Mouse (Mus musculus): ENCODE data around the gene Olfr1029. TPM values are rescaled to one million over a fixed set of nuclear protein-coding genes. Genes with fewer than 3 reads are reported as not detected.
"Not testable (repeated sequence)": the region's sequence is repeated elsewhere in the genome, so short reads cannot be mapped to it uniquely, and the experiment has no call there.

Gene Olfr1029
- polyA plus RNA-seq (2012; rRNA removed), result not detected in 2 replicates

DNA sequence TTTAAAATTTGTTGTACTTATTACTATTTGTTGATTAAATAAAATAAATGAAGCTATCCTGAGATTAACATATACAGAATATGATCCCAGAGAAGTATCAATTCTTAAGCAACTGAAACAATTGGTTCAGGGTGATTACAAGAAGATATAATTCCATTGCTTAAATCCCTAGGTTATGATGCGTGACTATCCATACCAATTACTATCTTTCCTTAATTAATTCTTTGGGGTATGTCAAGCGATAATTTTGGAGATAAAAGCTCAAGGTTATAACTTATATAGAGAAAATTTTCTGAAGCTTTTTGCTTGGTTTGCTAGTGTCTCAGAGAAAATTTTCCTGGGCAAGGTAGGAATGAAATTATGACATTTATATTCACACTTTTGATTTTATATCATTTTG is at the start of gene Olfr1029:
Gene Olfr1029 (plus strand): TSS at position 301 of the 400 bp plus-strand sequence.
- Histone ChIP-seq H3K4me3 (ENCODE audit: control insufficient read depth, insufficient read depth, low read length) (no peak within 1 kb of the TSS), H3K27ac (ENCODE audit: control insufficient read depth, insufficient read depth, low read length) (no peak within 1 kb of the TSS), H3K4me1 (replicated peaks; ENCODE audit: control insufficient read depth, insufficient read depth, low read length) (no peaks in the 10 kb centered on the region), H3K27me3 (ENCODE audit: control insufficient read depth, insufficient read depth, low read length) (no peaks in the 10 kb centered on the region), H3K36me3 (ENCODE audit: control insufficient read depth, insufficient read depth, low read length) (no peaks in the 10 kb centered on the region)
- TF ChIP-seq CTCF (IDR thresholded peaks at IDR 0.05; ENCODE audit: borderline replicate concordance, control insufficient read depth, extremely low read depth, insufficient read depth, low read length, poor library complexity), result no peak
- no peak for TF ChIP-seq POLR2A (IDR thresholded peaks at IDR 0.05; ENCODE audit: control insufficient read depth, extremely low read depth, insufficient read depth, low read length, poor library complexity)
- no peak for DNase-seq
- WGBS, result 93% methylated on average over 2 of the region's 2 CpGs

DNA sequence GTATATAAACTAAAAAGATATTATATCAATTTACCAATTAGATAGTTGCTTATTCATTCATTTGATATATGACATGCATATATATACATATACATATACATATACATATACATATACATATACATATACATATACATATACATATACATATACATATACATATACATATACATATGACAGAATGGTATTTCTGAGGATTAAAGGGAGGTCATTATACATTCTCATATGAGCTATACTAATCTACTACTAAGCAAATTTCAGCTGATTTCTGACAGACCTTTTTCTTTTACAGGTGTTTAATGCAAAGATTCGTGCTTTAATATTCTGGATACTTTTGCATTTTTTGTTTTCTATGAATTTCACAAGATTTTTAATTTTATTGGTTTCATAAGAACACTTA is 23.6 kb upstream of the Olfr1029 start, which contains the start of gene Olfr1028:
Gene Olfr1028 (plus strand): TSS at position 301 of the 400 bp plus-strand sequence.
- Histone ChIP-seq H3K4me1 (replicated peaks; ENCODE audit: control insufficient read depth, insufficient read depth, low read length) (no peaks in the 10 kb centered on the region), H3K27ac (ENCODE audit: control insufficient read depth, insufficient read depth, low read length) (no peak within 1 kb of the TSS), H3K27me3 (ENCODE audit: control insufficient read depth, insufficient read depth, low read length) (no peaks in the 10 kb centered on the region), H3K4me3 (ENCODE audit: control insufficient read depth, insufficient read depth, low read length) (no peak within 1 kb of the TSS), H3K36me3 (ENCODE audit: control insufficient read depth, insufficient read depth, low read length) (no peaks in the 10 kb centered on the region)
- no peak for TF ChIP-seq POLR2A (IDR thresholded peaks at IDR 0.05; ENCODE audit: control insufficient read depth, extremely low read depth, insufficient read depth, low read length, poor library complexity)
- no peak for TF ChIP-seq CTCF (IDR thresholded peaks at IDR 0.05; ENCODE audit: borderline replicate concordance, control insufficient read depth, extremely low read depth, insufficient read depth, low read length, poor library complexity)
- 88% methylated on average over 1 of the region's 1 CpGs for WGBS
- DNase-seq, result no peak

DNA sequence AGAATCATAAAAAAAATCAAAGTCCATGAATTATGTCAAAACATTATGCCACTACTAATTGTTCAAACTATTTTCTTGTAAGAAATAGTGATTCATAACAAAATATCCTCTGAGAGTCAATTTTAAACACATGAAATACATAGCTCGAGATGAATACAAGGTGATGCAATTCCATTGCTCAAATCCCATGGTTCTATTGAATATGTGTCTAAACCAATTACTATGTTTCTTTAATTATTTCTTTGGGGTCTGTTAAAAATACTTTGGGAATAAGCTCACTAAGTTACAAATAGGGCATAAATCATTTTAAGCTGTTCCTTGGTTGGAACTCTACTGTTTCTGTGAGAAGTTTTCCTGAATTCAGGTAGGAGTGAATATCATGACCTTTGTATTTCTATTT is 5.3 kb downstream of the Olfr1029 start, which contains the start of gene Olfr1030:
Gene Olfr1030 (plus strand): TSS at position 301 of the 400 bp plus-strand sequence.
- H3K4me1 ChIP-seq (replicated peaks; ENCODE audit: control insufficient read depth, insufficient read depth, low read length), result no peaks in the 10 kb centered on the region
- DNase-seq, result no peak
- WGBS, result 69% methylated on average over 1 of the region's 1 CpGs
- no peaks in the 10 kb centered on the region for H3K36me3 ChIP-seq (ENCODE audit: control insufficient read depth, insufficient read depth, low read length)
- no peak within 1 kb of the TSS for H3K27ac ChIP-seq (ENCODE audit: control insufficient read depth, insufficient read depth, low read length)
- no peak for TF ChIP-seq POLR2A (IDR thresholded peaks at IDR 0.05; ENCODE audit: control insufficient read depth, extremely low read depth, insufficient read depth, low read length, poor library complexity)
- no peak for TF ChIP-seq CTCF (IDR thresholded peaks at IDR 0.05; ENCODE audit: borderline replicate concordance, control insufficient read depth, extremely low read depth, insufficient read depth, low read length, poor library complexity)
- no peaks in the 10 kb centered on the region for H3K27me3 ChIP-seq (ENCODE audit: control insufficient read depth, insufficient read depth, low read length)
- no peak within 1 kb of the TSS for H3K4me3 ChIP-seq (ENCODE audit: control insufficient read depth, insufficient read depth, low read length)

DNA sequence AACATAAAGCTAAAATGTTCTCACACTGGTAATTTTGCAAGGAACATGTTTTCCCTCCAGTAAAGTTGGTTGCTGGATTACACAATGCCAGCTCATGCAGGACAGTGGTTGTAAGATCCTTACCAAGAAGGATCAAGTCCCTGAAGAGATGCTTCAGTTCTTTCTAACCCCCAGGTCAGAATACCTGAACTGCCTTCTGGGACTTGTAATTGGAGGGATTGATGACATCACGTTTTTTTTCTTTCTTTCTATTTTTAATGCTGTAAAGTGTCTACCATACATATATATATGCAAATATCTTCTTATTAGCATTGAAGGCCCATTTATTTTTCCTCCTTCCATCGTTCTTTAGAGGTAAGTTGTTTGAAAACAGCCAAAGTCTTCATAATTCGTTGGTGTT is 16.3 kb downstream of the Olfr1029 start, which contains the start of gene Olfr1031:
Gene Olfr1031 (plus strand): TSS at position 301 of the 400 bp plus-strand sequence.
- 55% methylated on average over 3 of the region's 3 CpGs for WGBS

DNA sequence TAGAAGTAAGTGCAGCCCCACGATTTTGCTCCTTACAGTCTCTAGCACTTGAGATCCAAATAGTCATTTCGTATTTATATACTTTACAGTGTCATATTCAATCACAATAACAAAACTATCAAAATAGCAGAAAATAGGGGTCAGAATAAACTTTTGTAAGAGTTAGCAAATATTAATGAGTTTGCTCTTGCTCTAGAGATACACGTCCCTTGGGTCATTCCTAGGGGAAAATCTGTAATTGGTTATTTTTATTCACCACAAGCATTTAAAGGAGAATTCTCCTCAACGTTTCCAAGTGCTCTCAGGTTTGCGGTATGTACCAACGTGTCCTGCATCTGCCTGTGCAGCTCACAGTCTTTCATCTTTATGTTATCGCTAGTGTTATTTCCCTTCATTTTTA is 31.5 kb downstream of the Olfr1029 start, which contains the start of gene Olfr1032:
Gene Olfr1032 (plus strand): TSS at position 301 of the 400 bp plus-strand sequence.
- no peaks in the 10 kb centered on the region for H3K27me3 ChIP-seq (ENCODE audit: control insufficient read depth, insufficient read depth, low read length)
- TF ChIP-seq POLR2A (IDR thresholded peaks at IDR 0.05; ENCODE audit: control insufficient read depth, extremely low read depth, insufficient read depth, low read length, poor library complexity), result no peak
- no peak for TF ChIP-seq CTCF (IDR thresholded peaks at IDR 0.05; ENCODE audit: borderline replicate concordance, control insufficient read depth, extremely low read depth, insufficient read depth, low read length, poor library complexity)
- DNase-seq, result no peak
- no peak within 1 kb of the TSS for H3K27ac ChIP-seq (ENCODE audit: control insufficient read depth, insufficient read depth, low read length)
- H3K4me3 ChIP-seq (ENCODE audit: control insufficient read depth, insufficient read depth, low read length), result no peak within 1 kb of the TSS
- no peaks in the 10 kb centered on the region for H3K36me3 ChIP-seq (ENCODE audit: control insufficient read depth, insufficient read depth, low read length)
- no peaks in the 10 kb centered on the region for H3K4me1 ChIP-seq (replicated peaks; ENCODE audit: control insufficient read depth, insufficient read depth, low read length)
- WGBS, result 90% methylated on average over 7 of the region's 7 CpGs

More for the DNA sequence above, 16.3 kb downstream of the Olfr1029 start, which contains the start of gene Olfr1031:
- TF ChIP-seq POLR2A (IDR thresholded peaks at IDR 0.05; ENCODE audit: control insufficient read depth, extremely low read depth, insufficient read depth, low read length, poor library complexity), result no peak
- no peak for TF ChIP-seq CTCF (IDR thresholded peaks at IDR 0.05; ENCODE audit: borderline replicate concordance, control insufficient read depth, extremely low read depth, insufficient read depth, low read length, poor library complexity)
- no peak for DNase-seq
- Histone ChIP-seq H3K4me1 (replicated peaks; ENCODE audit: control insufficient read depth, insufficient read depth, low read length) (no peaks in the 10 kb centered on the region), H3K27me3 (ENCODE audit: control insufficient read depth, insufficient read depth, low read length) (no peaks in the 10 kb centered on the region), H3K36me3 (ENCODE audit: control insufficient read depth, insufficient read depth, low read length) (no peaks in the 10 kb centered on the region), H3K4me3 (ENCODE audit: control insufficient read depth, insufficient read depth, low read length) (no peak within 1 kb of the TSS), H3K27ac (ENCODE audit: control insufficient read depth, insufficient read depth, low read length) (no peak within 1 kb of the TSS)

DNA sequence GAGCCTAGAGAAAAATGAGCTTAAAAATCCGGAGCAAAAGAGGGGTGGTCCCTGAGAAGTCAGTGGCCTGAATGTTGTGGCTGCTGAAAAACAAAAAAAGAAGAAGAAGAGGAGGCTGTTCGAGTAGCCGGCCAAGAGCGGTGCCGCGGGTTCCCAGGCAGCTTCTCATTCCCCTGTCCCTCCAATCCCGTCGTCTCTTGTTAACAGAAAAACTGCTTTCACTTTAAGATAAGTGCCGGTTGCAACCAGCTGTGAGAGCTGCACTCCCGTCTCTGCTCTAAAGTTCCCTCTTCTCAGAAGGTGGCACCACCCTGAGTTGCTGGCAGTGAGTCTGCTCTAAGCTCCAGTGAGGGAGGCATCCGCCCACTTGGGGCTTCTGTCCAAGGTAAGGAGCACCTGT is 46.7 kb downstream of the Olfr1029 start, which contains the start of gene Olfr1033:
Gene Olfr1033 (plus strand): TSS at position 228 of the 400 bp plus-strand sequence.
- WGBS, result under 1% methylated on average over 11 of the region's 11 CpGs
- not testable (repeated sequence) for H3K36me3 ChIP-seq (ENCODE audit: control insufficient read depth, insufficient read depth, low read length); DNase-seq; H3K27me3 ChIP-seq (ENCODE audit: control insufficient read depth, insufficient read depth, low read length); H3K4me1 ChIP-seq (replicated peaks; ENCODE audit: control insufficient read depth, insufficient read depth, low read length)
- peak within 1 kb of the TSS; percentile 34; the same call in 1 of the 2 replicates for H3K27ac ChIP-seq (ENCODE audit: control insufficient read depth, insufficient read depth, low read length)
- peak within 1 kb of the TSS; percentile 26 for H3K4me3 ChIP-seq (ENCODE audit: control insufficient read depth, insufficient read depth, low read length)

DNA sequence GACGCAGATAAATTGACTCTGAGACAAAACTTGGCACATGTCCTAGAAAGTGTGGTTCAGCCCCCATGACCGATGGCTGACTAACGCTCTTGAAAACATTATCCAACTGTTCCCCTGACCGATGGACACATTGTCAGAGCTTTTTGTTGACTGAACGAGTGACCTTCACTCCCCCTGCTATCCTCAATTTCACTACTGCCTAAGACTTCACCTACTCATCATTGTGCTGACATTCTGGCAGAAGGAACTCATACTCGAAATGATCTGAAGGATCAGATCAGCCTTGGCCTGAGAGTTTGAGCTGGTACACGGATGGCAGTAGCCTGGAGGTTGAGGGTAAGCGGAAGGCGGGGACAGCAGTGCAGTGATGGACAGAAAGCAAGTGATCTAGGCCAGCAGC is 47.8 kb downstream of the Olfr1029 start:
- H3K4me3 ChIP-seq (ENCODE audit: control insufficient read depth, insufficient read depth, low read length); H3K27me3 ChIP-seq (ENCODE audit: control insufficient read depth, insufficient read depth, low read length); H3K36me3 ChIP-seq (ENCODE audit: control insufficient read depth, insufficient read depth, low read length); H3K4me1 ChIP-seq (replicated peaks; ENCODE audit: control insufficient read depth, insufficient read depth, low read length); DNase-seq; H3K27ac ChIP-seq (ENCODE audit: control insufficient read depth, insufficient read depth, low read length): not testable (repeated sequence)
- WGBS, result 59% methylated on average over 6 of the region's 9 CpGs

Other genes starting within 250 kb of the Olfr1029 start
- not detected in 2 replicates for gene Olfr1012, start 211.1 kb upstream of the Olfr1029 start, polyA plus RNA-seq (2012; rRNA removed)
- not detected in 2 replicates for gene Olfr1013, start 206.8 kb upstream of the Olfr1029 start, polyA plus RNA-seq (2012; rRNA removed)
- gene Olfr1014, start 201.2 kb upstream of the Olfr1029 start, polyA plus RNA-seq (2012; rRNA removed), result not detected in 2 replicates
- not detected in 2 replicates for gene Olfr1015, start 191.9 kb upstream of the Olfr1029 start, polyA plus RNA-seq (2012; rRNA removed)
- gene Olfr1016, start 171.4 kb upstream of the Olfr1029 start, polyA plus RNA-seq (2012; rRNA removed), result not detected in 2 replicates
- gene Olfr1018, start 155.4 kb upstream of the Olfr1029 start, polyA plus RNA-seq (2012; rRNA removed), result not detected in 2 replicates
- not detected in 2 replicates for gene Olfr1019, start 128.4 kb upstream of the Olfr1029 start, polyA plus RNA-seq (2012; rRNA removed)
- not detected in 2 replicates for gene Olfr1020, start 126.9 kb upstream of the Olfr1029 start, polyA plus RNA-seq (2012; rRNA removed)
- not detected in 2 replicates for gene Olfr1022, start 105.3 kb upstream of the Olfr1029 start, polyA plus RNA-seq (2012; rRNA removed)
- not detected in 2 replicates for gene Olfr1023, start 88.3 kb upstream of the Olfr1029 start, polyA plus RNA-seq (2012; rRNA removed)
- gene Olfr1024, start 68.8 kb upstream of the Olfr1029 start, polyA plus RNA-seq (2012; rRNA removed), result not detected in 2 replicates
- gene Olfr1025-ps1, start 58.7 kb upstream of the Olfr1029 start, polyA plus RNA-seq (2012; rRNA removed), result not detected in 2 replicates
- gene Olfr1026, start 52.3 kb upstream of the Olfr1029 start, polyA plus RNA-seq (2012; rRNA removed), result not detected in 2 replicates
- gene Olfr1028, start 23.5 kb upstream of the Olfr1029 start, polyA plus RNA-seq (2012; rRNA removed), result not detected in 2 replicates
- not detected in 2 replicates for gene Olfr1030, start 5.4 kb downstream of the Olfr1029 start, polyA plus RNA-seq (2012; rRNA removed)
- gene Olfr1031, start 16.4 kb downstream of the Olfr1029 start, polyA plus RNA-seq (2012; rRNA removed), result not detected in 2 replicates
- not detected in 2 replicates for gene Olfr1032, start 31.6 kb downstream of the Olfr1029 start, polyA plus RNA-seq (2012; rRNA removed)
- gene Olfr1033, start 46.7 kb downstream of the Olfr1029 start, polyA plus RNA-seq (2012; rRNA removed), result 0.39 and 0.56 TPM in 2 replicates
- 0.04 TPM in 2 replicates for gene Olfr1034, start 72.0 kb downstream of the Olfr1029 start, polyA plus RNA-seq (2012; rRNA removed)
- not detected in 2 replicates for gene Olfr1036, start 100.1 kb downstream of the Olfr1029 start, polyA plus RNA-seq (2012; rRNA removed)
- gene Olfr1037, start 113.5 kb downstream of the Olfr1029 start, polyA plus RNA-seq (2012; rRNA removed), result not detected in 2 replicates
- gene Olfr1039, start 162.0 kb downstream of the Olfr1029 start, polyA plus RNA-seq (2012; rRNA removed), result not detected in 2 replicates
- not detected in 2 replicates for gene Olfr1040, start 172.8 kb downstream of the Olfr1029 start, polyA plus RNA-seq (2012; rRNA removed)
- gene Olfr1042, start 187.9 kb downstream of the Olfr1029 start, polyA plus RNA-seq (2012; rRNA removed), result not detected in 2 replicates
- gene Olfr1043, start 193.6 kb downstream of the Olfr1029 start, polyA plus RNA-seq (2012; rRNA removed), result not detected in 2 replicates
- gene Olfr1044, start 203.9 kb downstream of the Olfr1029 start, polyA plus RNA-seq (2012; rRNA removed), result not detected in 2 replicates
- gene Olfr52, start 211.8 kb downstream of the Olfr1029 start, polyA plus RNA-seq (2012; rRNA removed), result not detected in 2 replicates
- gene Olfr1045, start 229.1 kb downstream of the Olfr1029 start, polyA plus RNA-seq (2012; rRNA removed), result not detected in 2 replicates
- gene Olfr1046, start 245.4 kb downstream of the Olfr1029 start, polyA plus RNA-seq (2012; rRNA removed), result not detected in 2 replicates